Mouse (Mus musculus): ENCODE results near the gene Usp3.

GRCm38 (mm10) chr9:66597076-66597475, 4.1 kb upstream of the Usp3 start:
- TF ChIP-seq CTCF (IDR thresholded peaks at IDR 0.05; ENCODE audit: borderline replicate concordance, extremely low read depth, insufficient read depth, insufficient read length) (no peak), POLR2A (IDR thresholded peaks at IDR 0.05; ENCODE audit: borderline replicate concordance, extremely low read depth, insufficient read depth, insufficient read length, poor library complexity, severe bottlenecking) (no peak)
